8 mouse cellular contexts compared by ENCODE assay signal in genomic region chr2:22623111-22624070, GRCm38 (mm10). TPM values are rescaled to one million over a fixed set of nuclear protein-coding genes. Genes with fewer than 3 reads are reported as not detected.
DNase-seq lines count a peak whose midpoint lies in the region; ATAC-seq and TF ChIP-seq lines count a peak whose summit lies in the region.

No protein-coding gene starts in this region.

- H3K36me3 ChIP-seq in limb, embryonic 14.5 days (ENCODE audit: control insufficient read depth, insufficient read depth, low read length), result no peaks in the 10 kb centered on the region
- no peaks in the 10 kb centered on the region for H3K36me3 ChIP-seq in stomach, postnatal 0 days (ENCODE audit: control insufficient read depth, insufficient read depth, low read length)

- DNase-seq in cerebellum, postnatal 10 days, result peak; percentile 53 to 57
- DNase-seq in cerebellum, adult 11-12 months, result no peak
- DNase-seq in thymus, postnatal 4 days, result peak; percentile 11
- DNase-seq in thymus, postnatal 14 days, result no peak
- DNase-seq in limb, embryonic 14.5 days (ENCODE audit: low spot score), result no peak
- DNase-seq in stomach, postnatal 0 days (ENCODE audit: low spot score), result peak; percentile 32
- no peak for DNase-seq in frontal cortex, postnatal 14 days (ENCODE audit: low spot score in 2 of 2)
- no peak for DNase-seq in urinary bladder, adult 2 months (ENCODE audit: low spot score)

- WGBS in limb, embryonic 14.5 days, result 1% methylated on average over 56 of the region's 60 CpGs
- WGBS in stomach, postnatal 0 days, result 2% methylated on average over 60 of the region's 60 CpGs

- no peak for TF ChIP-seq EP300 in stomach, postnatal 0 days (optimal IDR thresholded peaks at IDR 0.05)

- no peak for TF ChIP-seq POLR2A in limb, embryonic 14.5 days (IDR thresholded peaks at IDR 0.05; ENCODE audit: borderline replicate concordance, extremely low read depth, insufficient read depth, insufficient read length)

- no peak overlapping the region for H3K9ac ChIP-seq in limb, embryonic 14.5 days (ENCODE audit: low read depth, low read length, severe bottlenecking)
- H3K9ac ChIP-seq in stomach, postnatal 0 days (ENCODE audit: low read length), result no peak overlapping the region

- no peak for ATAC-seq in limb, embryonic 14.5 days (ENCODE audit: low FRiP score, low read depth)
- no peak for ATAC-seq in stomach, postnatal 0 days (ENCODE audit: low FRiP score, low TSS enrichment)

- no peaks in the 10 kb centered on the region for H3K9me3 ChIP-seq in limb, embryonic 14.5 days (ENCODE audit: control insufficient read depth, low read length)
- no peaks in the 10 kb centered on the region for H3K9me3 ChIP-seq in stomach, postnatal 0 days (ENCODE audit: control insufficient read depth, low read length)

- peak overlapping the region; percentile 35 for H3K4me3 ChIP-seq in limb, embryonic 14.5 days (replicated peaks; ENCODE audit: low read length)
- H3K4me3 ChIP-seq in stomach, postnatal 0 days (ENCODE audit: low read depth, low read length), result peak overlapping the region; percentile 26

- peaks cover 94% of the 10 kb centered on the region for H3K27me3 ChIP-seq in limb, embryonic 14.5 days (ENCODE audit: control insufficient read depth, insufficient read depth, low read length)
- peaks cover 25% of the 10 kb centered on the region for H3K27me3 ChIP-seq in stomach, postnatal 0 days (ENCODE audit: control insufficient read depth, insufficient read depth, low read length)

- H3K27ac ChIP-seq in limb, embryonic 14.5 days (replicated peaks; ENCODE audit: low read depth, low read length), result no peak overlapping the region
- no peak overlapping the region for H3K27ac ChIP-seq in stomach, postnatal 0 days (replicated peaks)

- peaks cover 14% of the 10 kb centered on the region for H3K4me1 ChIP-seq in limb, embryonic 14.5 days (ENCODE audit: control insufficient read depth, insufficient read depth, low read length)
- H3K4me1 ChIP-seq in stomach, postnatal 0 days (replicated peaks; ENCODE audit: control insufficient read depth, insufficient read depth), result no peaks in the 10 kb centered on the region

- H3K4me2 ChIP-seq in limb, embryonic 14.5 days (replicated peaks; ENCODE audit: low read depth, low read length, severe bottlenecking), result peak overlapping the region; percentile 54; the same call in 1 of the 2 replicates
- peak overlapping the region; percentile 52 for H3K4me2 ChIP-seq in stomach, postnatal 0 days (replicated peaks; ENCODE audit: low read depth)

- TF ChIP-seq CTCF in stomach, postnatal 0 days (IDR thresholded peaks at IDR 0.05; ENCODE audit: low read depth), result no peak

RNA-seq across cellular contexts. Expression of gene Gad2, which starts 1.4 kb away (rescaled TPM):
- polyA plus RNA-seq in limb, embryonic 14.5 days (2012; rRNA removed), result 0.13 and 0.38 TPM in 2 replicates
- polyA plus RNA-seq in limb, embryonic 14.5 days (2014; fragmentation: Nextera tagmentation; extraction: Ambion mirVana), result 0.08 and 0.10 TPM in 2 replicates
- 0.05 and 0.07 TPM in 2 replicates for polyA plus RNA-seq in stomach, postnatal 0 days (2015; fragmentation: Nextera tagmentation; extraction: Ambion mirVana)
- polyA plus RNA-seq in urinary bladder, adult 2 months (2012; rRNA removed), result not detected in 2 replicates

Comparison
In these comparisons a context has a peak if more than half of its experiments do, and no peak if none do; other contexts are left out.
1. DNase-seq: peak in cerebellum, postnatal 10 days (2 of 2), thymus, postnatal 4 days (single experiment) and stomach, postnatal 0 days (single experiment); none in cerebellum, adult 11-12 months (single experiment), thymus, postnatal 14 days (single experiment), limb, embryonic 14.5 days (single experiment), frontal cortex, postnatal 14 days (0 of 2) and urinary bladder, adult 2 months (single experiment).